Mouse (Mus musculus): Measurements from ENCODE around the gene Cxcl12. TPM values are rescaled to one million over a fixed set of nuclear protein-coding genes. Genes with fewer than 3 reads are reported as not detected.

Gene Cxcl12
- 87.4 and 94.0 TPM in 2 replicates for polyA plus RNA-seq (2015; fragmentation: Nextera tagmentation; extraction: Ambion mirVana)

- Histone ChIP-seq H3K27ac (ENCODE audit: low read length) (no peak within 1 kb of the TSS), H3K9me3 (ENCODE audit: low read length) (no peaks in the 10 kb centered on the region), H3K9ac (replicated peaks; ENCODE audit: low read depth) (peak within 1 kb of the TSS; percentile 26; the same call in 1 of the 2 replicates), H3K4me2 (replicated peaks; ENCODE audit: low read depth, low read length) (peak within 1 kb of the TSS; percentile 92), H3K4me3 (ENCODE audit: low read depth, low read length) (peak within 1 kb of the TSS; percentile 59), H3K4me1 (ENCODE audit: insufficient read depth, low read depth, low read length) (peaks cover 5% of the 10 kb centered on the region; the same call in 1 of the 2 replicates), H3K36me3 (ENCODE audit: insufficient read depth, low read length) (no peaks in the 10 kb centered on the region), H3K27me3 (replicated peaks; ENCODE audit: insufficient read depth, low read length) (peaks cover 16% of the 10 kb centered on the region; the same call in 1 of the 2 replicates)
- TF ChIP-seq EP300 (IDR thresholded peaks at IDR 0.05) = no peak
- no peak for TF ChIP-seq CTCF (IDR thresholded peaks at IDR 0.05)
- ATAC-seq = peak; percentile 75
- under 1% methylated on average over 56 of the region's 64 CpGs for WGBS
- DNase-seq (ENCODE audit: low spot score) = peak; percentile 60
Measured at GRCm38 (mm10) chr6:117168321-117169011, at the start of gene Cxcl12. TSS of gene Cxcl12 (plus strand) at chr6:117168535.

DNA sequence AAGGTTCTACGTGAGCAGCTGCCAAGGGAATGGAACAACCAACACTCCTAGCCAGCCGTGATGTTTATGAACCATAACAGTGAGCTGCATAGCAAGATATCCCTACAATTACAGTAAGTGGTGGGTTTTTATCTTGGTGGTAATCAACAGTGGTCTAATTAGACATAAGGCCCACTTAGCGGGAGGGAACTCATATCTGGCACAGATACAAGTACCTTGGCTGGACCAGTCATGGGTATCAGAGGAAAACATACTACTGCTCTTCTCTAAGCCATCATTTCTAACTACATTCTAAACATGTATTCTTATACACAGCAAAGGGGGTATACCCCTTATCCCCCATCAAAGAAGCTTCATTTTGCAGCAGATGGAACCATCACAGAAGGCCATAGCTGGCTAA, 46.3 kb upstream of the Cxcl12 start:
- no peak for TF ChIP-seq CTCF (IDR thresholded peaks at IDR 0.05)
- H3K4me3 ChIP-seq (ENCODE audit: low read depth, low read length) = no peak overlapping the region
- DNase-seq (ENCODE audit: low spot score) (no peak), ATAC-seq (no peak)
- no peak overlapping the region for H3K27ac ChIP-seq (ENCODE audit: low read length)
- WGBS = 88% methylated on average over 3 of the region's 3 CpGs
- no peaks in the 10 kb centered on the region for H3K36me3 ChIP-seq (ENCODE audit: insufficient read depth, low read length)
- H3K9me3 ChIP-seq (ENCODE audit: low read length) = no peaks in the 10 kb centered on the region
- no peaks in the 10 kb centered on the region for H3K27me3 ChIP-seq (replicated peaks; ENCODE audit: insufficient read depth, low read length)
- H3K9ac ChIP-seq (replicated peaks; ENCODE audit: low read depth) = no peak overlapping the region
- H3K4me2 ChIP-seq (replicated peaks; ENCODE audit: low read depth, low read length) = no peak overlapping the region
- H3K4me1 ChIP-seq (ENCODE audit: insufficient read depth, low read depth, low read length) = no peaks in the 10 kb centered on the region

DNA sequence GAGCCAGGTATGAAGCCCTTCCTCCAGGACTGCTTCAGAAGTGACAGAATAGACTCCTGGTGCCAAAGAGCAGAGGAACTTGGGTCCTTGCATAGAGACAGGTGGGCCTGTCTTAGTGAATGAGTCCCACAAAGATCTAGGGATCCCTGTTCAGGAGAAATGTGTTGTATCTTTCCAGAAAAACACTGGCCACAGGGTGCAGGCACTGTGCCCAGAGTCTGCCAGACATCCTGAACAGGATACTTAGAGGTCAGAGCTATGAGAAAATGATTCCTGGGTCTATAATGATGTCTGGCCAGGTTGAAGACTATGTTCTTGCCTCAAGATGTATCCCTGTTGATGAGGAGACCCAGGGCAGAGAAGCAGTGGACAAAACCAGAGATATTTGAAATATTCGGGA, 42.0 kb upstream of the Cxcl12 start:
- H3K4me2 ChIP-seq (replicated peaks; ENCODE audit: low read depth, low read length) = no peak overlapping the region
- H3K9me3 ChIP-seq (ENCODE audit: low read length) = no peaks in the 10 kb centered on the region
- no peak for TF ChIP-seq EP300 (IDR thresholded peaks at IDR 0.05)
- TF ChIP-seq CTCF (IDR thresholded peaks at IDR 0.05) = no peak
- H3K4me3 ChIP-seq (ENCODE audit: low read depth, low read length) = no peak overlapping the region
- DNase-seq (ENCODE audit: low spot score) (no peak), ATAC-seq (no peak)
- H3K9ac ChIP-seq (replicated peaks; ENCODE audit: low read depth) = no peak overlapping the region
- no peak overlapping the region for H3K27ac ChIP-seq (ENCODE audit: low read length)
- no peaks in the 10 kb centered on the region for H3K36me3 ChIP-seq (ENCODE audit: insufficient read depth, low read length)
- 79% methylated on average over 1 of the region's 1 CpGs for WGBS
- no peaks in the 10 kb centered on the region for H3K4me1 ChIP-seq (ENCODE audit: insufficient read depth, low read depth, low read length)
- no peaks in the 10 kb centered on the region for H3K27me3 ChIP-seq (replicated peaks; ENCODE audit: insufficient read depth, low read length)

GRCm38 (mm10) chr6:117129443-117129842, 38.9 kb upstream of the Cxcl12 start:
- no peak for DNase-seq (ENCODE audit: low spot score)
- no peaks in the 10 kb centered on the region for H3K9me3 ChIP-seq (ENCODE audit: low read length)
- ATAC-seq = no peak
- 41% methylated on average over 4 of the region's 4 CpGs for WGBS
- no peak overlapping the region for H3K4me2 ChIP-seq (replicated peaks; ENCODE audit: low read depth, low read length)
- no peak overlapping the region for H3K4me3 ChIP-seq (ENCODE audit: low read depth, low read length)
- H3K27ac ChIP-seq (ENCODE audit: low read length) = no peak overlapping the region
- no peak for TF ChIP-seq CTCF (IDR thresholded peaks at IDR 0.05)
- no peak for TF ChIP-seq EP300 (IDR thresholded peaks at IDR 0.05)
- H3K27me3 ChIP-seq (replicated peaks; ENCODE audit: insufficient read depth, low read length) = no peaks in the 10 kb centered on the region
- H3K36me3 ChIP-seq (ENCODE audit: insufficient read depth, low read length) = no peaks in the 10 kb centered on the region
- no peak overlapping the region for H3K9ac ChIP-seq (replicated peaks; ENCODE audit: low read depth)
- no peaks in the 10 kb centered on the region for H3K4me1 ChIP-seq (ENCODE audit: insufficient read depth, low read depth, low read length)

- Histone ChIP-seq H3K27me3 (replicated peaks; ENCODE audit: insufficient read depth, low read length) (no peaks in the 10 kb centered on the region), H3K4me2 (replicated peaks; ENCODE audit: low read depth, low read length) (peak overlapping the region; percentile 30; the same call in 1 of the 2 replicates), H3K4me3 (ENCODE audit: low read depth, low read length) (no peak overlapping the region), H3K9me3 (ENCODE audit: low read length) (no peaks in the 10 kb centered on the region), H3K27ac (ENCODE audit: low read length) (no peak overlapping the region), H3K4me1 (ENCODE audit: insufficient read depth, low read depth, low read length) (no peaks in the 10 kb centered on the region), H3K9ac (replicated peaks; ENCODE audit: low read depth) (no peak overlapping the region), H3K36me3 (ENCODE audit: insufficient read depth, low read length) (no peaks in the 10 kb centered on the region)
- 47% methylated on average over 15 of the region's 15 CpGs for WGBS
- DNase-seq (ENCODE audit: low spot score) (no peak), ATAC-seq (no peak)
- TF ChIP-seq CTCF (IDR thresholded peaks at IDR 0.05) = no peak
Measured at GRCm38 (mm10) chr6:117130680-117131111, 37.6 kb upstream of the Cxcl12 start.

GRCm38 (mm10) chr6:117134526-117134925, 33.8 kb upstream of the Cxcl12 start:
- H3K9me3 ChIP-seq (ENCODE audit: low read length) = no peaks in the 10 kb centered on the region
- 59% methylated on average over 4 of the region's 4 CpGs for WGBS
- no peaks in the 10 kb centered on the region for H3K4me1 ChIP-seq (ENCODE audit: insufficient read depth, low read depth, low read length)
- no peak overlapping the region for H3K4me3 ChIP-seq (ENCODE audit: low read depth, low read length)
- H3K27ac ChIP-seq (ENCODE audit: low read length) = no peak overlapping the region
- no peak overlapping the region for H3K4me2 ChIP-seq (replicated peaks; ENCODE audit: low read depth, low read length)
- no peak for DNase-seq (ENCODE audit: low spot score)
- H3K36me3 ChIP-seq (ENCODE audit: insufficient read depth, low read length) = no peaks in the 10 kb centered on the region
- H3K9ac ChIP-seq (replicated peaks; ENCODE audit: low read depth) = no peak overlapping the region
- no peaks in the 10 kb centered on the region for H3K27me3 ChIP-seq (replicated peaks; ENCODE audit: insufficient read depth, low read length)
- ATAC-seq = no peak
- no peak for TF ChIP-seq EP300 (IDR thresholded peaks at IDR 0.05)
- no peak for TF ChIP-seq CTCF (IDR thresholded peaks at IDR 0.05)
